Mouse (Mus musculus): ENCODE results near the gene Adamts9. TPM values are rescaled to one million over a fixed set of nuclear protein-coding genes. Genes with fewer than 3 reads are reported as not detected.

The Adamts9 gene
- polyA plus RNA-seq, 1 experiment from 2014 or later, result 0.85 TPM

- H3K4me1 ChIP-seq (ENCODE audit: control insufficient read depth, insufficient read depth, low read length), result no peaks in the 10 kb centered on the region
- 80% methylated on average over 12 of the region's 12 CpGs for WGBS
- H3K4me3 ChIP-seq (ENCODE audit: low read depth, low read length), result no peak overlapping the region
- H3K27ac ChIP-seq (ENCODE audit: low read depth, low read length), result no peak overlapping the region
- no peaks in the 10 kb centered on the region for H3K27me3 ChIP-seq (replicated peaks; ENCODE audit: control insufficient read depth, insufficient read depth, low read length)
- no peaks in the 10 kb centered on the region for H3K9me3 ChIP-seq (replicated peaks; ENCODE audit: control insufficient read depth, low read length)
- H3K36me3 ChIP-seq (ENCODE audit: control insufficient read depth, insufficient read depth, low read length), result no peaks in the 10 kb centered on the region
- no peak for DNase-seq (ENCODE audit: low spot score)
- H3K4me2 ChIP-seq (ENCODE audit: low read length), result no peak overlapping the region
- H3K9ac ChIP-seq (ENCODE audit: low read length), result no peak overlapping the region
- no peak for ATAC-seq
Observed at GRCm38 (mm10) chr6:92858721-92859510, 84.4 kb downstream of the Adamts9 start.

GRCm38 (mm10) chr6:92857761-92858160 is 85.5 kb downstream of the Adamts9 start:
- Histone ChIP-seq H3K27ac (ENCODE audit: low read depth, low read length) (no peak overlapping the region), H3K9me3 (replicated peaks; ENCODE audit: control insufficient read depth, low read length) (no peaks in the 10 kb centered on the region), H3K4me3 (ENCODE audit: low read depth, low read length) (no peak overlapping the region), H3K27me3 (replicated peaks; ENCODE audit: control insufficient read depth, insufficient read depth, low read length) (no peaks in the 10 kb centered on the region), H3K9ac (ENCODE audit: low read length) (no peak overlapping the region), H3K4me1 (ENCODE audit: control insufficient read depth, insufficient read depth, low read length) (no peaks in the 10 kb centered on the region), H3K36me3 (ENCODE audit: control insufficient read depth, insufficient read depth, low read length) (no peaks in the 10 kb centered on the region), H3K4me2 (ENCODE audit: low read length) (no peak overlapping the region)
- no peak for ATAC-seq
- 93% methylated on average over 13 of the region's 13 CpGs for WGBS
- no peak for DNase-seq (ENCODE audit: low spot score)

GRCm38 (mm10) chr6:92854873-92855272 is 88.4 kb downstream of the Adamts9 start:
- no peak overlapping the region for H3K4me3 ChIP-seq (ENCODE audit: low read depth, low read length)
- no peaks in the 10 kb centered on the region for H3K36me3 ChIP-seq (ENCODE audit: control insufficient read depth, insufficient read depth, low read length)
- H3K9ac ChIP-seq (ENCODE audit: low read length), result no peak overlapping the region
- DNase-seq (ENCODE audit: low spot score), result no peak
- H3K4me1 ChIP-seq (ENCODE audit: control insufficient read depth, insufficient read depth, low read length), result peaks cover 7% of the 10 kb centered on the region; the same call in 1 of the 2 replicates
- WGBS, result 92% methylated on average over 4 of the region's 4 CpGs
- H3K27me3 ChIP-seq (replicated peaks; ENCODE audit: control insufficient read depth, insufficient read depth, low read length), result no peaks in the 10 kb centered on the region
- no peak for ATAC-seq
- no peaks in the 10 kb centered on the region for H3K9me3 ChIP-seq (replicated peaks; ENCODE audit: control insufficient read depth, low read length)
- H3K4me2 ChIP-seq (ENCODE audit: low read length), result no peak overlapping the region
- H3K27ac ChIP-seq (ENCODE audit: low read depth, low read length), result no peak overlapping the region

GRCm38 (mm10) chr6:92850250-92850649 is 93.0 kb downstream of the Adamts9 start:
- DNase-seq (ENCODE audit: low spot score) (peak; percentile 91), ATAC-seq (peak; percentile 73)
- peak overlapping the region; percentile 18; the same call in 1 of the 2 replicates for H3K4me2 ChIP-seq (ENCODE audit: low read length)
- no peaks in the 10 kb centered on the region for H3K36me3 ChIP-seq (ENCODE audit: control insufficient read depth, insufficient read depth, low read length)
- no peaks in the 10 kb centered on the region for H3K27me3 ChIP-seq (replicated peaks; ENCODE audit: control insufficient read depth, insufficient read depth, low read length)
- H3K9ac ChIP-seq (ENCODE audit: low read length), result no peak overlapping the region
- 7% methylated on average over 5 of the region's 5 CpGs for WGBS
- peaks cover 9% of the 10 kb centered on the region; the same call in 1 of the 2 replicates for H3K4me1 ChIP-seq (ENCODE audit: control insufficient read depth, insufficient read depth, low read length)
- H3K27ac ChIP-seq (ENCODE audit: low read depth, low read length), result peak overlapping the region; percentile 52; the same call in 1 of the 2 replicates
- no peaks in the 10 kb centered on the region for H3K9me3 ChIP-seq (replicated peaks; ENCODE audit: control insufficient read depth, low read length)
- no peak overlapping the region for H3K4me3 ChIP-seq (ENCODE audit: low read depth, low read length)

- ATAC-seq (no peak), DNase-seq (ENCODE audit: low spot score) (no peak)
- WGBS, result 92% methylated on average over 9 of the region's 9 CpGs
Observed at GRCm38 (mm10) chr6:92849208-92849607, 94.1 kb downstream of the Adamts9 start.

GRCm38 (mm10) chr6:92846614-92847013 is 96.7 kb downstream of the Adamts9 start:
- WGBS, result 35% methylated on average over 4 of the region's 4 CpGs
- Histone ChIP-seq H3K9me3 (replicated peaks; ENCODE audit: control insufficient read depth, low read length) (no peaks in the 10 kb centered on the region), H3K27ac (ENCODE audit: low read depth, low read length) (no peak overlapping the region), H3K4me1 (ENCODE audit: control insufficient read depth, insufficient read depth, low read length) (peaks cover 9% of the 10 kb centered on the region; the same call in 1 of the 2 replicates), H3K27me3 (replicated peaks; ENCODE audit: control insufficient read depth, insufficient read depth, low read length) (no peaks in the 10 kb centered on the region), H3K9ac (ENCODE audit: low read length) (no peak overlapping the region), H3K4me3 (ENCODE audit: low read depth, low read length) (no peak overlapping the region), H3K4me2 (ENCODE audit: low read length) (no peak overlapping the region), H3K36me3 (ENCODE audit: control insufficient read depth, insufficient read depth, low read length) (no peaks in the 10 kb centered on the region)
- ATAC-seq (no peak), DNase-seq (ENCODE audit: low spot score) (no peak)

More at GRCm38 (mm10) chr6:92849208-92849607, 94.1 kb downstream of the Adamts9 start:
- H3K27me3 ChIP-seq (replicated peaks; ENCODE audit: control insufficient read depth, insufficient read depth, low read length), result no peaks in the 10 kb centered on the region
- H3K9me3 ChIP-seq (replicated peaks; ENCODE audit: control insufficient read depth, low read length), result no peaks in the 10 kb centered on the region
- no peak overlapping the region for H3K4me2 ChIP-seq (ENCODE audit: low read length)
- no peak overlapping the region for H3K27ac ChIP-seq (ENCODE audit: low read depth, low read length)
- H3K4me3 ChIP-seq (ENCODE audit: low read depth, low read length), result no peak overlapping the region
- peaks cover 9% of the 10 kb centered on the region; the same call in 1 of the 2 replicates for H3K4me1 ChIP-seq (ENCODE audit: control insufficient read depth, insufficient read depth, low read length)
- H3K9ac ChIP-seq (ENCODE audit: low read length), result no peak overlapping the region
- H3K36me3 ChIP-seq (ENCODE audit: control insufficient read depth, insufficient read depth, low read length), result no peaks in the 10 kb centered on the region

GRCm38 (mm10) chr6:92845898-92846297 is 97.4 kb downstream of the Adamts9 start:
- no peak for ATAC-seq
- Histone ChIP-seq H3K4me1 (ENCODE audit: control insufficient read depth, insufficient read depth, low read length) (peaks cover 9% of the 10 kb centered on the region; the same call in 1 of the 2 replicates), H3K27me3 (replicated peaks; ENCODE audit: control insufficient read depth, insufficient read depth, low read length) (no peaks in the 10 kb centered on the region), H3K9me3 (replicated peaks; ENCODE audit: control insufficient read depth, low read length) (no peaks in the 10 kb centered on the region), H3K36me3 (ENCODE audit: control insufficient read depth, insufficient read depth, low read length) (no peaks in the 10 kb centered on the region), H3K4me2 (ENCODE audit: low read length) (no peak overlapping the region), H3K27ac (ENCODE audit: low read depth, low read length) (no peak overlapping the region), H3K9ac (ENCODE audit: low read length) (no peak overlapping the region), H3K4me3 (ENCODE audit: low read depth, low read length) (no peak overlapping the region)
- 96% methylated on average over 8 of the region's 8 CpGs for WGBS
- DNase-seq (ENCODE audit: low spot score), result no peak

- no peaks in the 10 kb centered on the region for H3K36me3 ChIP-seq (ENCODE audit: control insufficient read depth, insufficient read depth, low read length)
- no peak overlapping the region for H3K9ac ChIP-seq (ENCODE audit: low read length)
- no peak overlapping the region for H3K27ac ChIP-seq (ENCODE audit: low read depth, low read length)
- 0 out of 2 replicates have a peak, but pooled peaks cover 3% of the 10 kb centered on the region for H3K4me1 ChIP-seq (ENCODE audit: control insufficient read depth, insufficient read depth, low read length)
- H3K4me3 ChIP-seq (ENCODE audit: low read depth, low read length), result no peak overlapping the region
- ATAC-seq, result no peak
- no peaks in the 10 kb centered on the region for H3K9me3 ChIP-seq (replicated peaks; ENCODE audit: control insufficient read depth, low read length)
- no peak for DNase-seq (ENCODE audit: low spot score)
- no peaks in the 10 kb centered on the region for H3K27me3 ChIP-seq (replicated peaks; ENCODE audit: control insufficient read depth, insufficient read depth, low read length)
- 87% methylated on average over 2 of the region's 2 CpGs for WGBS
- no peak overlapping the region for H3K4me2 ChIP-seq (ENCODE audit: low read length)
Observed at GRCm38 (mm10) chr6:92843474-92843873, 99.8 kb downstream of the Adamts9 start.

- no peaks in the 10 kb centered on the region for H3K9me3 ChIP-seq (replicated peaks; ENCODE audit: control insufficient read depth, low read length)
- no peak overlapping the region for H3K27ac ChIP-seq (ENCODE audit: low read depth, low read length)
- no peaks in the 10 kb centered on the region for H3K27me3 ChIP-seq (replicated peaks; ENCODE audit: control insufficient read depth, insufficient read depth, low read length)
- no peak overlapping the region for H3K9ac ChIP-seq (ENCODE audit: low read length)
- H3K36me3 ChIP-seq (ENCODE audit: control insufficient read depth, insufficient read depth, low read length), result no peaks in the 10 kb centered on the region
- no peak for DNase-seq (ENCODE audit: low spot score)
- no peak for ATAC-seq
- no peak overlapping the region for H3K4me2 ChIP-seq (ENCODE audit: low read length)
- 12% methylated on average over 2 of the region's 2 CpGs for WGBS
- 0 out of 2 replicates have a peak, but pooled peaks cover 3% of the 10 kb centered on the region for H3K4me1 ChIP-seq (ENCODE audit: control insufficient read depth, insufficient read depth, low read length)
- no peak overlapping the region for H3K4me3 ChIP-seq (ENCODE audit: low read depth, low read length)
Observed at GRCm38 (mm10) chr6:92842000-92842399, 101.3 kb downstream of the Adamts9 start.

Measured in forebrain, embryonic 14.5 days (tissue).